Mouse (Mus musculus) activated CD4-positive, CD25-positive, alpha-beta regulatory T cell, adult 4 months (primary cell): ENCODE data around the gene Rnaseh2c. TPM values are rescaled to one million over a fixed set of nuclear protein-coding genes. Genes with fewer than 3 reads are reported as not detected.

Experiments
- ATAC-seq: one replicate; pipeline ENCODE4 v1.8.0; 2017
- polyA plus RNA-seq, 2 experiments: library from polyadenylated mRNA; unstranded; fragments of 100-300 nt; shearing (Covaris generic); gene quantifications; one replicate each; pipeline ENCODE4 v1.2.1; 2017

Gene Rnaseh2c
- polyA plus RNA-seq, 2 experiments from 2014 or later: 65.1 to 70.2 TPM

DNA sequence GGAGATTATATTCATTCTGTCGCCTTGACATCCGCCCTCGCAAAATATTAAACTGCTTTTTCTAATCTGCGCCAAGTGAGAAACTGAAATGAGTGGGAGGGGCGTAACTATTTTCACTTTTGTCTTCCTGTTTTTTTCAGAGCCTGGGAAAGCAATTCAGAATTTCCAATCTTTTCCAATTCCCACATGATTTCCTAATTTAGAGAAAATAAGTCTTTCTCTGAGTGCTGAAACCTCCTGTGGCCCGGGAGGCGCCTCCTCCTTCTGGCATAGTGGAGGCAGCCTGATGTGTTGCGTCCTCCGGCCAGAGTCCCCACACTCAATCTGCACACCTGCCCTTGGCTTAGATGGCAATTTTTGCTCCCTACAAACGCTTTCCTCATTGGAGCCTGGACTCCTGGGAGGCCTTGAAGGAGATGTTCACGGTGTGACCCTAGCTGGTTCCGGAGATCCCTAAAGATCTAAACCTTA, 34.9 kb downstream of the Rnaseh2c start:
- peak; percentile 5 for ATAC-seq

DNA sequence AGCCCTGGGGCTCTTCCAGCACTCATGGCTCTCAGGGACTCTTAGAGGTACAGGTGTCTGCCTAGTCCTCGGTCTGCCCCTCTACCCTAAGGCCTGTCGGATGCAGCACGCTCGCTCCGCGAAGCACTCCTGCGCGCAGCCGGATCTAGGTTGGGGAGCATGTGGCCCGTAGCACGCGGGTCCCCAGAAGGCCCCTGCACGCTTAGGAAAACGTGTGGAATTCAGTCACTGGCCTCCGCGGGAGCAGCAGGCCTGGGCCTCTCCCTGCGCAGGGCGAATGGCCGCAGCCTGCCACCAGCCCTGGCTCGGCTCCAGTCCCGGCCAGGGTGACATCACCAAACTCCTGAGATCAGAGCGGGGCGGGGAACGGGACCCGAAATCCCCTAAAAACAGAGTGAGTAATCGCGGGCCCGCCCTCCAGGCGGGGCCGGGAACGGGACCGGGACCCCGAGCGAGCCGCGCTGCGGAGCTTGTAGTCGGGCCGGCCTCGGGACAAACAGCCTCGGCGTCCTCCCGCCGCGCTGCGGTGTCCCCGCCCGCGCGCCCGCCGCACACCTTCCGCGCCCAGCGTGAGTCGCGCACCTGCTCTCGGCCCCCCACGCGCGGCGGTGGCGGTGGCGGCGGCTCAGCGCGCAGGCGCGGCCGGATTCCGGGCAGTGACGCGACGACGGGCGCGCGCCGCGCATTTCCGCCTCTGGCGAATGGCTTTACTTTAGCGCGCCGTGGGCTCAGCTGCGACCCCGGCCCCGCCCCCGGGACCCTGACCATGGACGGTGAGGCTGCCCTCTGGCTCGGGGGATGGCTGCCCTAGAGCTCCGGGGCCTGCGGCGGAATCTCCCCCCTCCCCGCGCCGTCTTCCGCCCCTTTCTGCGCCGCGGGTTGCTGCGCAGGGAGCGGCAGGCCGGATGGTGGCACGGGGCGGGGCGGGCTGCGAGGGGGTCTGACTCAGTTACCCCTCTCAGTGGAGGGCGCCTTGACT, 35.7 kb downstream of the Rnaseh2c start, which contains the start of gene Rela:
Gene Rela (plus strand): TSS at position 415 of the 979 bp plus-strand sequence.
- peak; percentile 81 for ATAC-seq

DNA sequence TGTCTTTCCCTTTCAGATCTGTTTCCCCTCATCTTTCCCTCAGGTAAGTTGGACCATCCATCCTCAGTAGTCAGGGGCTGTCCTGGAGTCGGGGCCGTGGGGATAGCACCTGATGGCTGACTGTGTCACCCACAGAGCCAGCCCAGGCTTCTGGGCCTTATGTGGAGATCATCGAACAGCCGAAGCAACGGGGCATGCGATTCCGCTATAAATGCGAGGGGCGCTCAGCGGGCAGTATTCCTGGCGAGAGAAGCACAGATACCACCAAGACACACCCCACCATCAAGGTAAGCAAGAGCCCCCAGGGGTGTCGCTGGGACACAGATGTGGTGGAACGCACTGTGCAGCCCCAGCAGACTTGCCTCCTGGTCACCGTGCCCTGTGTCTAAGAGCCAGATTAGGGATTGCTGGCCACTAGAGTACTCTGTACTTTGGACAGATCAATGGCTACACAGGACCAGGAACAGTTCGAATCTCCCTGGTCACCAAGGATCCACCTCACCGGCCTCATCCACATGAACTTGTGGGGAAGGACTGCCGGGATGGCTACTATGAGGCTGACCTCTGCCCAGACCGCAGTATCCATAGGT, 36.8 kb downstream of the Rnaseh2c start:
- ATAC-seq: no peak

DNA sequence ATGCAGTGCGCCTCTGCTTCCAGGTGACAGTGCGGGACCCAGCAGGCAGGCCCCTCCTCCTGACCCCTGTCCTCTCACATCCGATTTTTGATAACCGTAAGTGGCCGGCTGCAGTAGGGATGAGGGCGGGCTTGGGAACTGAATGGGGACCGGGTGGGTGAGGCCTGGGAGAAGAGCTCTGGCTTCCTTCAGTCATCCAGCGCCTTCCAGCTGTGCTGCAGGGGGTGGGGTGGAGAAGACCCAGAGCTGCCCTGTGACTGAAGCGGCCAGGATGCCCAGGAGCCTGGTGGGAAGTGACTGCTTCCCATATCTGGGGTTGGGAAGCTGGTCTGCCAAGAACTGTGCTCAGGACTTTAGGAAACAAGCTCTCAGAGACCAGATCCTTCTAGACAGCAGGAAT, 38.7 kb downstream of the Rnaseh2c start:
- no peak for ATAC-seq

DNA sequence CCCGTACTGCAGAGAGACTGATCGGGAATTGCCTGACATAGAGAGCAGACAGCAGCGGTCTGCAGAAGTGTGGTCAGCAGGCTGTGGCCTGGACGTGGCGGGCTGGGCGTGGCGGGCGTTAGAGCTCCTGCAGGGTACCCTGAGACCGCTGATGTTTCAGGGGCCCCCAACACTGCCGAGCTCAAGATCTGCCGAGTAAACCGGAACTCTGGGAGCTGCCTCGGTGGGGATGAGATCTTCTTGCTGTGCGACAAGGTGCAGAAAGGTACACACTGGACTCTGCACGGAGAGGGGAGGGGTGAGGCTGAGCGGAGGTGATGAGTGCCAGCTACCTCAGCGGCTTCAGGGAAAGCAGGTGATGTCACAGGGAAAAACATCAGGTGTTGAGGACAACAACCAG, 39.3 kb downstream of the Rnaseh2c start:
- no peak for ATAC-seq

DNA sequence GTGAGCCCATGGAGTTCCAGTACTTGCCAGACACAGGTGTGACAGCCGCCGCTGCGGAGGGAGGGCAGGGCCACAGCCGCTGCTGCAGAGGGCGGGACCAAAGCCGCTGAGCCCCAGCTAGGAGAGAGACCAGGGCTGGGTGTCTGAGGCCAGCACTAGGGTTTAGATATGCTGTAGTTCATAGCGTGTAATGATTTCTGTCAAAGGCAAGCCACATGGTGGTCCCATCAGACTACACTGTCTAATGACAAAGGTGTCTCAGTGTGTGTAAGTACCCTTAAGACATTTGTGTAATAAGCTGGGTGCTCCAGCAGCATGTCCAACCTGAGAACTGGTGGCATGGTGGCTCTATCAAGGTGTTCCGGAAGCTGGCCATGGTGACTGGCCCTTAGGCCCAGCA, 40.0 kb downstream of the Rnaseh2c start:
- no peak for ATAC-seq

DNA sequence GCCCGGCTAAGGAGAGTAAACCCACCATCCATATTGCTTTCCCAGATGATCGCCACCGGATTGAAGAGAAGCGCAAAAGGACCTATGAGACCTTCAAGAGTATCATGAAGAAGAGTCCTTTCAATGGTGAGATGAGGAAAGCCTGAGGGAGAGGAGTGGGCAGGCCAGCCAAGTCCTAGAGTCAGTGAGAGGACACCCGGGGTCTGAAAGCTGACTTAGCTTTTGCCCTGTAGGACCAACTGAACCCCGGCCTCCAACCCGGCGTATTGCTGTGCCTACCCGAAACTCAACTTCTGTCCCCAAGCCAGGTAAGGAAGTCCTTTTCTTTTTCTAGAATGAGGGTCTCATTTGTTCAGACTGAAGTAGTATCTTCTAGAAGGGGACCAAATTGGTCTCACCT, 43.6 kb downstream of the Rnaseh2c start:
- ATAC-seq: no peak

DNA sequence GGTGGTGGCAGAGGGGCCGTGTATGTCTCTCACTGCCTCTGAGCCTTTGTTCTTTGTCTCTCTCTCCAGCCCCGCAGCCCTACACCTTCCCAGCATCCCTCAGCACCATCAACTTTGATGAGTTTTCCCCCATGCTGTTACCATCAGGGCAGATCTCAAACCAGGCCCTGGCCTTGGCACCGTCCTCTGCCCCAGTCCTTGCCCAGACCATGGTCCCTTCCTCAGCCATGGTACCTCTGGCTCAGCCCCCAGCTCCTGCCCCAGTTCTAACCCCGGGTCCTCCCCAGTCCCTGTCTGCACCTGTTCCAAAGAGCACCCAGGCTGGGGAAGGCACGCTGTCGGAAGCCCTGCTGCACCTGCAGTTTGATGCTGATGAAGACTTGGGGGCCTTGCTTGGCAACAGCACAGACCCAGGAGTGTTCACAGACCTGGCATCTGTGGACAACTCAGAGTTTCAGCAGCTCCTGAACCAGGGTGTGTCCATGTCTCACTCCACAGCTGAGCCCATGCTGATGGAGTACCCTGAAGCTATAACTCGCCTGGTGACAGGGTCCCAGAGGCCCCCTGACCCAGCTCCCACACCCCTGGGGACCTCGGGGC, 45.2 kb downstream of the Rnaseh2c start:
- no peak for ATAC-seq

DNA sequence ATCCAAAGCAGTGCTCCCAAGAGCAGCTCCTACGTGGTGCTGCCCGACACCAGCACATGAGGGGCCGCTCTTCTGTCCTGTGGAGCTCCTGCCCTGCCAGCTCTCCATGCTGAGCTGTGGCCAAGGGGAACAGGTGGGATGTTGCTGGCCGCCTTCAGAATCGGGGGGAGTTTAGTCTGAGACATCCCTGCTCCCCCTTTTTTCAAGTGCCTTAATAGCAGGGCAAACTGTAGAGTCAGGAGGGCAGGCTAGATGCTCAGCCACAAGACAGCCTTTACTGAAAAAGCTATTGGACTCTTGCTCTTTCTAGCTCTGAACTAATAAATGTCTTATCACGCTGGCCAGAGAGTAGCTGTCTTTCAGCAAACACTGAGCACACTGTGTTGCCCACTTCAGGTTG, 46.1 kb downstream of the Rnaseh2c start:
- no peak for ATAC-seq

DNA sequence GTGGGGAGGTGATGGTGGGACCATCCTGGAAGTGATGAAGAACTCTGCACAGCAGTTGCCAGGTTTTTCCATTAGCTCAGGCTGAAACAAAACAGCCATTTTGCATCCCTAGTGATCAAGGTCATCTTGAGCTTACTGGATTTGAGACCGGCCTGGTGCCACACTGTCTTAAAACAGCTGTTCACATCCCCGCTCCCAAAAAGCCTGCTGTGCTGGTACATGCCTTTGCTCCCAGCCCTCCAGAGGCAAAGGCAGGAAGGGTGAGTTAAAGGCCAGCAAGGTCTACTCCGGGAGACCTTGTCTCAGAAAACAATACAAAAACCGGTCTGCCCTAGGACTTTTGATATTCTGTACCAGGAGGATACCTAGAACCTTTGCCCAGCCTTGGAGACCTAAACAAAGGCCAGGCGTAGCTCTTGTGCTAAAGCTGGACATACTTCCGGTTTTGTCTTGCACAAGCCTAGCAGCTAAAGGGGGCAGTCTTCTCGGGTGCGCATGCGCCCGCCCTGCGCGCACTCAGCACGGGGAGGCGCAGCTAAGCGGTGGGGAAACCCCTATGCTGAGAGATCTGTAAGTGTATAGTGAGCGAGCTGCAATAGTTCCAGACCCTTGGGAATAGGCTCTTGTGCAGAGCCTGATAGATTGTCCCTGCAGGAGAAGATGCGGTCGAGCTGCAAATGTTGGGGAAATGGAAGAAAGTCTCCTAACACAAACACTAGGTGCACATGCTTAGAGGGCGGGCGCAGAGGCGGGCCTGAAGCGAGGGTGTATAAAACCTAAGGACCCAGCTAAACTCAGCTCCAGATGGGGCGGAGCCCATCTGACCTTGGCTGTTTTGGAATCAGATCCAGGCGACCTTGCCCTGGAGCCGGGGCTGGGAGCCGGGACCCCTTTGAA, 47.0 kb downstream of the Rnaseh2c start:
- ATAC-seq: peak; percentile 88

DNA sequence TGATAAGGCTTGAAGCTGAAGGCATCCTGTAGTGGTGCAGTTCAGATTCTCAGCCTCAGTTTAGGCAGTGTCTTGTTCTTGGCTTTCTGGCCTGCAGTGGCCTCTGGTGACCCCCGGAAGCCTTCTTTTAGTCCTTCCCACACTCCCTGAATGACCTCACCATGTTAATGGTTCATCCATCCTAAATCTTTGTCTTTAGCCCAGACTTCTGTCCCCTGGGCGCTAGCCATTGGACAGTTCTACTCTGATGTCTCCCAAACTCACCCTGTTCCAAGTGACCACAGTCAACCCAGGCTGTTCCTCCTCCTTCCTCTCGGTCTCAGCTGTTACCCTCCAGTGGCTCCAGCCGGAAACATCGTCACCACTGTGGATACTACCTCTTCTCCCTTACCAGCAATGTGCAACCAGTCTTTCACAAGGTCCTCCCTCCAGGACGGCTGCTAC, 47.6 kb downstream of the Rnaseh2c start:
- ATAC-seq: peak; percentile 29

DNA sequence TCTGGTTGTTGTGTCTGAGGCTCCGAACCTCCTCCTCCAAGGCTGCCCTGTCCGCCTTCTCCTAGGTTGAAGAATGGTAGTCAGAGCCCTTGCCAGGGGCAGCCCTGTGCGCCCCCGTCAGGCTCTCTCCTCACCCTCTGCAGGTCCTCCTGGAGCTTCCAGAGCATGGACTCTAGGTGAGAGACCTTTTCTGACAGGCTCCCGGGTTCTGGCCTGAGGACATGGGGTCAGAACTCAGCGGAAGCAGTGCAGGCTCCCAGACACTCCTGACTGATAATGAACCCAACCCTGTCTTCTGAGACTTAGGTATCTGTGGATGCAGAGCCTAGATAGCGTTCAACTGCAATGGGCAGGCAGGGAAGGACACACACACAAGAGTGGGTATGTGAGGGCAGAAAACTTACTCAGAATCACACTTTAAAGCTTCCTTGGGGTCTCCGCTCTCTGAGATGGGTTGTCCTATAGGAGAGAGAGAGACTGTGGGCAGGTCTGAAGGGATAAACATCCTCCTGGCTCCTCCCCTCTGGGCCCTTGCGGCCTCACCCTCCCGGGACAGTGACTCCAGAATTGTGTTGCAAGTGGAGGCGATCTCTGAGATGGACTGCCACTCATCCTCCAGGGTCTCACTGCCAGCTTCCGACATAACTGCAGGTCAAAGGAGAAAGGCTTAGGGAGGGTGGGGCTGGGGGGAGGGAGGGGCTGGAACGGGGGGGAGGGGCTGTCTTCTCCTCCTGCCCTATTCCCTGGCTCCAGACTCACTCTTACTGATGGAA, 50.0 kb downstream of the Rnaseh2c start:
- no peak for ATAC-seq

DNA sequence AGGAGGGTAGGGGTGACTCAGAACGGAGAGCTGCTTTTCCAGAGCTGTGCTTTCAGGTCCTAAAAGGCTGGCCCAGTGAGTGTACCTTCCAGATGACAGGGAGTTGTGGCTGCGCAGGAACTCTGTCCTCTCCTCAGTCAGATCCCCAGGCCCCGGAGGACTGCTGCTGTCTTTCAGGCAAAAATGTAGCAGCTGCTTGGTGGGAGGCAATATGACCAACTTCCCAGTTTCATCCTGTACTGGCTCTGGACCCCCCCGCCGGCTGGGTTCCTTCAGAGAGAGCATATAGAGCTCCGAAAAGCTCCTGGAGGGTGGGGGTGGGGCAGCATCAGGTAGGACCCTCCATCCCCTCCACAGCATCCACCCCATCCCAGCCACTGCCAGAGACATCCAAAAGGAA, 50.9 kb downstream of the Rnaseh2c start:
- no peak for ATAC-seq

DNA sequence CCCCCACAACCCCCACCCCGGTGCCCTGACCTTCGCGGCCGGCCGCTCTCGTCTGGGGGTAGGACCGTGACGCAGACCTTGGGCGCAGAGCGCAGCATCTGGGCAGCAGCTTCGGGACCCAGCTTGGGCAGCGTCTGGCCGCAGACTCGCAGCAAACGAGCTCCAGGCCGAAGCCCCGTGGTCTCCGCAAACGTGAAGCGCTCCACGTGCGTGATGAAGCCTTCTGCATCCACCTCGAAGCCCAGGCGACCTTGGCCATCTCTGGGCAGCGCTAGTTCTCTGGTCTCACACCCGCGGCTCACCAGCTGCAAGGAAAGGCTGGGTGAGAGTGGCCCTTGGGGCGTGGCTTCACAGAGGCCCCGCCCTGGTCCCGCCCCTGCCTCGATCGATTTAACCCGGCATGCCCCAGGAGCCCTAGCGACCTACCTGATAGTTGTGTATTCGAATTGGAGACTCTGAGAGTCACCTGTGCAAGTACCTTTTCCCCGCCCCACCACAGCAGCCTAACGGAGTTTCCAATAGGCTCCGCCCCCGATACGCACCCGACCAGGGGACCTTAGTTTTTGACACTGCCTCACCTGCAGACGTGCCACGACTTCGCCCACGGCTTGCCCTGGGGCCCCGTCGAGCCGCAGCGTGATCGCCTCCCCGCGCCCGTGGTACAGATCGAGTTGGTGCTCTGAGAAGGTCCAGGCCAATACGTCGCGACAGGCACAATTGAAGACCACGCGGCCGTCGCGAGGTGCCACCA, 52.5 kb downstream of the Rnaseh2c start:
- ATAC-seq: no peak

DNA sequence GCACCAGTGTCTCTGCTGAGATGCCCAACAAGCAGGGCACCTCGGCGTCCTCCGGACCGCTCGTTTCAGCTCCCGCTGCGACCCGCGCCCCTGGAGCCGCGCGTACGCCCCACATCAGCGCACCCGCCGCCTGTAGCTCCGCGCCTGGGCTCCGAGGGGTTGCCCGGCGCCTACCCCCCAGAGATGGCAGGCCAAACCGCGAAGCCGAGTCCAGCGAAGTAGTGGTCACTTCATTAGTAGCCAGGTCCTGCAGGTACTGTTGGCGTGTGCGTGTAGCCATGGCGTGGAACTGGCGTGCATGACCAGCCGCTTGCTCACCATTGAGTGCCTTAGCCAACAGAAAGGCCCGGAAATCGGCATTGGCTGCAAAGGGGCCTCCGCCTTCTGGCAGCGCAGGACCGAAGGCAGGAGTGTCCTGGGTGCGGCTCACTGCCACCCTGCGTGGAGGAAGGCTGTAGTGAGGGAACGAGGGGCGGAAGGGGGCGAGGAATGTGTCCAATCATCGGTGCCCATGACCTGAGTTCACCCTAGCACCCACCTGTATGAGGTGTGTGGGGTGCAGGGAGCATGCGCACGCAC, 53.1 kb downstream of the Rnaseh2c start:
- ATAC-seq: no peak

Other genes starting within 250 kb of the Rnaseh2c start
- 10 to 100 TPM; 43.7 to 51.9 TPM for gene Eif1ad, start 235.1 kb upstream of the Rnaseh2c start, polyA plus RNA-seq
- 100 to 1,000 TPM; 291 to 328 TPM for gene Banf1, start 234.7 kb upstream of the Rnaseh2c start, polyA plus RNA-seq
- 10 to 100 TPM; 16.7 to 34.3 TPM for gene Sart1, start 213.2 kb upstream of the Rnaseh2c start, polyA plus RNA-seq
- not detected for gene Tsga10ip, start 199.3 kb upstream of the Rnaseh2c start, polyA plus RNA-seq
- gene Drap1, start 176.9 kb upstream of the Rnaseh2c start, polyA plus RNA-seq: 10 to 100 TPM; 50.3 to 53.6 TPM
- gene AI837181, start 176.7 kb upstream of the Rnaseh2c start, polyA plus RNA-seq: 10 to 100 TPM; 17.6 to 18.6 TPM
- not detected for gene Fosl1, start 154.3 kb upstream of the Rnaseh2c start, polyA plus RNA-seq
- 1 to 10 TPM; 1.1 to 1.2 TPM for gene Ccdc85b, start 144.0 kb upstream of the Rnaseh2c start, polyA plus RNA-seq
- gene Fibp, start 141.3 kb upstream of the Rnaseh2c start, polyA plus RNA-seq: 10 to 100 TPM; 65.0 to 84.0 TPM
- 100 to 1,000 TPM; 175 to 215 TPM for gene Ctsw, start 133.4 kb upstream of the Rnaseh2c start, polyA plus RNA-seq
- gene Efemp2, start 127.9 kb upstream of the Rnaseh2c start, polyA plus RNA-seq: 1 to 10 TPM; 1.5 to 1.9 TPM
- gene Mus81, start 113.5 kb upstream of the Rnaseh2c start, polyA plus RNA-seq: 10 to 100 TPM; 34.3 to 39.7 TPM
- 1,000 to 10,000 TPM; 2,749 to 2,812 TPM for gene Cfl1, start 111.4 kb upstream of the Rnaseh2c start, polyA plus RNA-seq
- under 1 TPM; 0.33 to 0.51 TPM for gene 1700020D05Rik, start 98.1 kb upstream of the Rnaseh2c start, polyA plus RNA-seq
- 10 to 100 TPM; 16.3 to 18.4 TPM for gene Snx32, start 91.3 kb upstream of the Rnaseh2c start, polyA plus RNA-seq
- gene Ovol1, start 41.2 kb upstream of the Rnaseh2c start, polyA plus RNA-seq: not detected
- 1 to 10 TPM; 5.1 to 8.6 TPM for gene Ap5b1, start 33.8 kb upstream of the Rnaseh2c start, polyA plus RNA-seq
- gene Kat5, start 8.4 kb downstream of the Rnaseh2c start, polyA plus RNA-seq: 10 to 100 TPM; 21.9 to 37.3 TPM
- 100 to 1,000 TPM in 1 of 2 experiments, 10 to 100 TPM in 1; 96.1 to 107 TPM for gene Rela, start 35.6 kb downstream of the Rnaseh2c start, polyA plus RNA-seq
- 10 to 100 TPM; 22.3 to 22.4 TPM for gene Sipa1, start 61.8 kb downstream of the Rnaseh2c start, polyA plus RNA-seq
- gene Map3k11, start 86.9 kb downstream of the Rnaseh2c start, polyA plus RNA-seq: 1 to 10 TPM; 7.8 to 9.2 TPM
- 10 to 100 TPM; 20.6 to 21.7 TPM for gene Pcnx3, start 87.0 kb downstream of the Rnaseh2c start, polyA plus RNA-seq
- 1 to 10 TPM; 1.5 to 2.8 TPM for gene Kcnk7, start 102.5 kb downstream of the Rnaseh2c start, polyA plus RNA-seq
- gene Ehbp1l1, start 124.4 kb downstream of the Rnaseh2c start, polyA plus RNA-seq: 10 to 100 TPM; 16.5 to 26.4 TPM
- gene Fam89b, start 127.8 kb downstream of the Rnaseh2c start, polyA plus RNA-seq: 10 to 100 TPM; 20.1 to 44.7 TPM
- gene Ltbp3, start 139.0 kb downstream of the Rnaseh2c start, polyA plus RNA-seq: not detected
- 10 to 100 TPM in 1 of 2 experiments, 1 to 10 TPM in 1; 8.4 to 16.8 TPM for gene Scyl1, start 169.5 kb downstream of the Rnaseh2c start, polyA plus RNA-seq